ENCODE assay signal across 6 mouse cellular contexts in the genomic region with DNA sequence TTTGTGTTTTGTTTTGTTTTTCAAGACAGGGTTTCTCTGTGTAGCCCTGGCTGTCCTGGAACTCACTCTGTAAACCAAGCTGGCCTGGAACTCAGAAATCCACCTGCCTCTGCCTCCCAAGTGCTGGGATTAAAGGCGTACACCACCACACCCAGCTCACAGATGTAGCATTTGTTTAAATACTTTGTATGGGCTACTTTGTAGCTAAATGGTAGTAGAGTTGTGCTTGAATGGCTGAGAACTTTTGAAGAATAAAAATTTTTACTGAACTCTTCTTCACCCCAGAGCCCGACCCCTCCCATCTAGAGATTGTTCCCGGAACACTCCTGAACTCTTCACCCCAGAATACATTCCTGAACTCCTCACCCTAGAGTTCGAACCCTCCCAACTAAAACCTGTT.
DNase-seq lines count a peak whose midpoint lies in the region; ATAC-seq and TF ChIP-seq lines count a peak whose summit lies in the region.
"Not testable (repeated sequence)": the region's sequence is repeated elsewhere in the genome, so short reads cannot be mapped to it uniquely, and the experiment has no call there.

No protein-coding gene starts in this region.

- H3K27ac ChIP-seq in heart, postnatal 0 days (ENCODE audit: low read depth) = 0 out of 2 replicates have a peak overlapping the region, but pooled peaks have one; percentile 46
- H3K27ac ChIP-seq in liver, adult 2 months (replicated peaks; ENCODE audit: insufficient read depth, low read depth, low read length) = peak overlapping the region; percentile 81
- not testable (repeated sequence) for H3K27ac ChIP-seq in lung, postnatal 0 days (ENCODE audit: low read length)

- ATAC-seq in heart, postnatal 0 days (ENCODE audit: insufficient read depth, low read depth) = not testable (repeated sequence)
- ATAC-seq in lung, postnatal 0 days = 0 out of 2 replicates have a peak, but pooled peaks have one; percentile 11

- not testable (repeated sequence) for H3K4me3 ChIP-seq in heart, postnatal 0 days (ENCODE audit: low read depth, low read length); liver, adult 2 months (ENCODE audit: insufficient read depth, low read depth, low read length); lung, postnatal 0 days (ENCODE audit: low read depth, low read length)

- not testable (repeated sequence) for TF ChIP-seq EP300 in heart, postnatal 0 days (IDR thresholded peaks at IDR 0.05; ENCODE audit: low read depth); lung, postnatal 0 days (IDR thresholded peaks at IDR 0.05)

- H3K4me1 ChIP-seq in heart, postnatal 0 days (ENCODE audit: control insufficient read depth, insufficient read depth); lung, postnatal 0 days (ENCODE audit: insufficient read depth, low read depth, low read length): not testable (repeated sequence)
- peaks cover 31% of the 10 kb centered on the region for H3K4me1 ChIP-seq in liver, adult 2 months (ENCODE audit: control insufficient read depth, insufficient read depth, low read length)

- not testable (repeated sequence) for TF ChIP-seq CTCF in heart, postnatal 0 days (IDR thresholded peaks at IDR 0.05; ENCODE audit: low read depth); liver, adult 2 months (IDR thresholded peaks at IDR 0.05; ENCODE audit: low read depth, low read length); lung, postnatal 0 days (IDR thresholded peaks at IDR 0.05)

- H3K4me2 ChIP-seq in heart, postnatal 0 days (ENCODE audit: low read depth, low read length); lung, postnatal 0 days (replicated peaks; ENCODE audit: low read depth, low read length): not testable (repeated sequence)

- WGBS in heart, postnatal 0 days = 46% methylated on average over 4 of the region's 4 CpGs
- 19% methylated on average over 4 of the region's 4 CpGs for WGBS in liver, adult 2 months
- 51% methylated on average over 4 of the region's 4 CpGs for WGBS in lung, postnatal 0 days

- TF ChIP-seq POLR2A in liver, adult 2 months (IDR thresholded peaks at IDR 0.05; ENCODE audit: extremely low read depth, insufficient read depth, low read length) = not testable (repeated sequence)

- not testable (repeated sequence) for H3K9ac ChIP-seq in heart, postnatal 0 days (replicated peaks; ENCODE audit: low read depth, low read length); liver, adult 2 months (ENCODE audit: low read depth, low read length); lung, postnatal 0 days (replicated peaks; ENCODE audit: low read depth)

- H3K27me3 ChIP-seq in heart, postnatal 0 days (ENCODE audit: control insufficient read depth, insufficient read depth, low read length); liver, adult 2 months (ENCODE audit: control insufficient read depth, insufficient read depth, low read length); lung, postnatal 0 days (replicated peaks; ENCODE audit: insufficient read depth, low read length): not testable (repeated sequence)

- DNase-seq in ES-CJ7 (ENCODE audit: low read depth, low spot score) = peak; percentile 30
- peak; percentile 79 for DNase-seq in R1 (ENCODE audit: low read depth, low spot score)
- DNase-seq in ZHBTc4 (ENCODE audit: low read depth, low spot score) = peak; percentile 53
- DNase-seq in heart, postnatal 0 days (ENCODE audit: low spot score); lung, postnatal 0 days (ENCODE audit: low spot score): not testable (repeated sequence)
- DNase-seq in liver, adult 2 months (ENCODE audit: extremely low read depth, low read depth, low spot score) = peak; percentile 59

- H3K36me3 ChIP-seq in heart, postnatal 0 days (replicated peaks; ENCODE audit: control insufficient read depth, insufficient read depth, low read length); liver, adult 2 months (ENCODE audit: control insufficient read depth, insufficient read depth, low read length); lung, postnatal 0 days (ENCODE audit: insufficient read depth, low read length): not testable (repeated sequence)

- not testable (repeated sequence) for H3K79me2 ChIP-seq in liver, adult 2 months (ENCODE audit: control insufficient read depth, insufficient read depth, low read length)

- H3K9me3 ChIP-seq in heart, postnatal 0 days (replicated peaks; ENCODE audit: control insufficient read depth, low read length) = peaks cover 10% of the 10 kb centered on the region; the same call in 1 of the 2 replicates
- H3K9me3 ChIP-seq in lung, postnatal 0 days (ENCODE audit: low read length) = not testable (repeated sequence)
